Mouse (Mus musculus): ENCODE results near the gene Ppp3ca. TPM values are rescaled to one million over a fixed set of nuclear protein-coding genes. Genes with fewer than 3 reads are reported as not detected.

The Ppp3ca gene
- total and polyA plus RNA-seq, 3 experiments: 63.4 to 143 (median 130) TPM

GRCm38 (mm10) chr3:136960314-136960713 lies 290.4 kb downstream of the Ppp3ca start:
- no peak overlapping the region for H3K4me2 ChIP-seq (ENCODE audit: insufficient read depth, low read depth, poor library complexity, severe bottlenecking)
- H3K9me3 ChIP-seq (replicated peaks; ENCODE audit: low read length): no peaks in the 10 kb centered on the region
- in situ Hi-C loops (cut with MboI; ENCODE audit: low pct_ligation_motif_present, low pct_unique_long_range_greater_than_20kb, low sequenced_read_pairs) (no loop called here), dilution Hi-C loops (cut with MboI; ENCODE audit: extremely low pct_ligation_motif_present, extremely low pct_unique_long_range_greater_than_20kb, low sequenced_read_pairs) (no loop called here)
- no peaks in the 10 kb centered on the region for H3K79me2 ChIP-seq (replicated peaks; ENCODE audit: control insufficient read depth, extremely low read depth, insufficient read depth, poor library complexity, severe bottlenecking)
- no peak overlapping the region for H3K4me3 ChIP-seq (replicated peaks in 1 of 3; ENCODE audit: low read depth in 2 of 3, low read length in 2 of 3, poor library complexity in 1 of 3)
- no peaks in the 10 kb centered on the region for H3K27me3 ChIP-seq (replicated peaks)
- DNase-seq (ENCODE audit: extremely low read depth): no peak
- no peak overlapping the region for H3K9ac ChIP-seq (ENCODE audit: insufficient read depth, low read depth)
- no peaks in the 10 kb centered on the region for H3K36me3 ChIP-seq (replicated peaks in 1 of 2; ENCODE audit: control insufficient read depth in 1 of 2, insufficient read depth in 1 of 2, low read length in 1 of 2)
- TF ChIP-seq E2F4 (IDR thresholded peaks at IDR 0.05; ENCODE audit: insufficient replicate concordance, low read depth, low read length) (no peak), CTCF (conservative IDR thresholded peaks at IDR 0.05 in 1 of 2, IDR thresholded peaks at IDR 0.05 in 1 of 2; ENCODE audit: low read depth in 2 of 2, low read length in 2 of 2) (no peak), MAX (IDR thresholded peaks at IDR 0.05; ENCODE audit: low read length) (no peak), KAT2A (IDR thresholded peaks at IDR 0.05; ENCODE audit: insufficient replicate concordance, low read length) (no peak)
- H3K4me1 ChIP-seq (ENCODE audit: control insufficient read depth in 1 of 2, insufficient read depth in 2 of 2): no peaks in the 10 kb centered on the region
- no peak overlapping the region for H3K27ac ChIP-seq (ENCODE audit: insufficient read depth, low read depth)

DNA sequence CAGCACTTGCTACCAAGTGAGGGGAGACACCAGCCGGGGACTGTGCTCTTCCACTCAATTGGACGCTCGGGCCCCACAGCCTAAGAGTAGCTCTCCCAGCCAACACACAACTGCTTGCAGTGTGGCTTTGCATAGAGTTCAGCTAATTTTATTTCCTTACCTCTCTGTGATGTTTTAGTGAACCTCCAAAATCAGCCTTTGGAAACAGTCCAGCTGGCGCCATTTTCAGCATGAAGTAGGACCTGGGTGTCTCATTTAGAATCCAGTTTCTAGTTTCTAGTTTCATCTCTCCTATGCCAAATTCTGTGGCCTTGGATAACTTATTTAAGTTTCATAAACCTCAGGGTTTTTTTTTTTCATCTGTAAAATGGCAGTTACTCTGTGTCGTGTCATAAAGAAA lies 296.9 kb downstream of the Ppp3ca start:
- H3K27me3 ChIP-seq (replicated peaks): no peaks in the 10 kb centered on the region
- no peak for TF ChIP-seq CHD1 (IDR thresholded peaks at IDR 0.05; ENCODE audit: low read depth, low read length)
- TF ChIP-seq ETS1 (conservative IDR thresholded peaks at IDR 0.05; ENCODE audit: low read depth, low read length): no peak
- no peak for TF ChIP-seq CHD2 (IDR thresholded peaks at IDR 0.05; ENCODE audit: low read length)
- TF ChIP-seq PAX5 (IDR thresholded peaks at IDR 0.05; ENCODE audit: low read length): no peak
- no peak for TF ChIP-seq JUND (conservative IDR thresholded peaks at IDR 0.05; ENCODE audit: low read depth, low read length)
- no peak for TF ChIP-seq MAZ (IDR thresholded peaks at IDR 0.05; ENCODE audit: low read depth, low read length)
- no peak for TF ChIP-seq UBTF (IDR thresholded peaks at IDR 0.05; ENCODE audit: low read depth, low read length)
- TF ChIP-seq POLR2AphosphoS2 (IDR thresholded peaks at IDR 0.05; ENCODE audit: low read depth, low read length): no peak
- TF ChIP-seq USF1 (IDR thresholded peaks at IDR 0.05; ENCODE audit: low read depth, low read length): no peak
- no peak for TF ChIP-seq MAFK (IDR thresholded peaks at IDR 0.05; ENCODE audit: insufficient replicate concordance, low read length)
- no peak for TF ChIP-seq RCOR1 (conservative IDR thresholded peaks at IDR 0.05; ENCODE audit: low read depth, low read length)
- no peak for TF ChIP-seq MAX (IDR thresholded peaks at IDR 0.05; ENCODE audit: low read length)
- no peak for TF ChIP-seq ZC3H11A (IDR thresholded peaks at IDR 0.05; ENCODE audit: low read depth, low read length)
- TF ChIP-seq EP300 (IDR thresholded peaks at IDR 0.05; ENCODE audit: low read length): no peak
- no peak overlapping the region for H3K9ac ChIP-seq (ENCODE audit: insufficient read depth, low read depth)
- no peak for DNase-seq (ENCODE audit: extremely low read depth)
- H3K9me3 ChIP-seq (replicated peaks; ENCODE audit: low read length): no peaks in the 10 kb centered on the region
- dilution Hi-C loops (cut with MboI; ENCODE audit: extremely low pct_ligation_motif_present, extremely low pct_unique_long_range_greater_than_20kb, low sequenced_read_pairs) (no loop called here), in situ Hi-C loops (cut with MboI; ENCODE audit: low pct_ligation_motif_present, low pct_unique_long_range_greater_than_20kb, low sequenced_read_pairs) (no loop called here)
- no peak overlapping the region for H3K4me2 ChIP-seq (ENCODE audit: insufficient read depth, low read depth, poor library complexity, severe bottlenecking)
- no peak overlapping the region for H3K27ac ChIP-seq (ENCODE audit: insufficient read depth, low read depth)
- H3K4me1 ChIP-seq (ENCODE audit: control insufficient read depth in 1 of 2, insufficient read depth in 2 of 2): no peaks in the 10 kb centered on the region
- no peaks in the 10 kb centered on the region for H3K36me3 ChIP-seq (replicated peaks in 1 of 2; ENCODE audit: control insufficient read depth in 1 of 2, insufficient read depth in 1 of 2, low read length in 1 of 2)
- H3K4me3 ChIP-seq (replicated peaks in 1 of 3; ENCODE audit: low read depth in 2 of 3, low read length in 2 of 3, poor library complexity in 1 of 3): no peak overlapping the region
- H3K79me2 ChIP-seq (replicated peaks; ENCODE audit: control insufficient read depth, extremely low read depth, insufficient read depth, poor library complexity, severe bottlenecking): no peaks in the 10 kb centered on the region

Measured in CH12.LX (cell line).